Mouse (Mus musculus) urinary bladder, postnatal 0 days (tissue): ENCODE data around the gene Dram2. TPM values are rescaled to one million over a fixed set of nuclear protein-coding genes. Genes with fewer than 3 reads are reported as not detected.

Experiments used
- polyA plus RNA-seq: library from polyadenylated mRNA; unstranded; fragments of >200 nt; fragmentation: Nextera tagmentation; extraction: Ambion mirVana; gene quantifications from 2 replicates; pipeline ENCODE4 v1.2.1, GENCODE M21; 2015

Dram2 gene
- polyA plus RNA-seq: 82.9 and 89.5 TPM in 2 replicates

DNA sequence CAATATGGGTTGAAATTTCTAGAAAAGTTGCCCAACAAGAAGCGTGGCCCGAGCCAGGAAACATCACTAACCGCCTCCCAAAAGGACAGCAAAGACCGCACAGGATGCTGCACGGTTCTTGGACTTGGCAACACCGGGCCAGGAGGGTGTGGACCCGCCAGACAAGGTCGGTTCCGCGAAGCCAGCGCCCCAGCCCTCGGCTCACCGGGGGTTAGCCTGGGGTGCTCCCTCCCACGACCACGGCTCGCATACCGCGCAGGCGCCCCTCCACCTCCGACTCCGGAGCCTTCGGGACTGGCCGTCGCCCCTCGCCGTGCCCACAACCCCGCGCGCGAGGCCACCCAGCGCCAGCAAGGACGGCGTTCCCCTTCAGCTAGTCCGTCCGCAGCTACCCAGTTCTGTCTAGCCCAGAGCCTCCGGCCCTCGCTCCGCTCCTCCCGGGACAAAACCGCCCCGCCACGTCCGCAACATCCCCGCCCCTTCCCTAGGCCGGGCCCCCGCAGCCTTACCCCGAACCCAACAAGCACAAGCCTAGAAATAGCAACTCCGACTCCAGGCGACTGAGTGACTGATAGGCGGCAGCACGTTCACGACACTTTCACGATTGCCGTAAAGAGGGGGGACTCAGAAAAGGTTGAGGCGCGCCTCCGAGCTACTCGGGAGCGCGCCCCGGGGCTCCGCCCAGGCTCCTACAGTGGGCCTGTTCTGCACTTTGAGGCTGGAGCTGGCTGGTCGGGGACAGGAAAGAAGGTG lies at the start of gene Dram2, which contains the start of gene Cept1:
Dram2 (plus strand) TSS at position 628 of the 753 bp plus-strand sequence.
Cept1 (minus strand) TSS at position 632 of the 753 bp plus-strand sequence.

Other genes starting within 250 kb of the Dram2 start
- not detected in 2 replicates for gene Chil6, start 141.6 kb upstream of the Dram2 start, polyA plus RNA-seq
- 37.4 and 39.8 TPM in 2 replicates for gene Dennd2d, start 65.4 kb upstream of the Dram2 start, polyA plus RNA-seq
- gene Cept1, start within 50 bp of the Dram2 start, polyA plus RNA-seq: 42.9 and 47.0 TPM in 2 replicates
- 8.6 and 9.6 TPM in 2 replicates for gene Lrif1, start 137.2 kb downstream of the Dram2 start, polyA plus RNA-seq
- gene Cd53, start 242.4 kb downstream of the Dram2 start, polyA plus RNA-seq: 14.0 and 63.4 TPM in 2 replicates